Mouse (Mus musculus): ENCODE measurements around the gene Tmeff1. TPM values are rescaled to one million over a fixed set of nuclear protein-coding genes. Genes with fewer than 3 reads are reported as not detected.

Tmeff1 gene
- total RNA-seq (2021) = 10 to 100 TPM; 32.5 to 38.3 TPM
- long read RNA-seq, experiment 1, transcript Tmeff1-203 (10 exons, 1,426 nt) = major isoform, 10 of 16 reads
- long read RNA-seq, experiment 1, partial matches to known transcripts = 1 of 16 reads
- long read RNA-seq, experiment 1, other reads (novel, unspliced or antisense) = 2 of 16 reads
- long read RNA-seq, experiment 2, transcript Tmeff1-201 (10 exons, 2,461 nt) = minor isoform, 7 of 60 reads
- long read RNA-seq, experiment 2, transcript Tmeff1-203 (10 exons, 1,426 nt) = major isoform, 32 of 60 reads
- long read RNA-seq, experiment 2, partial matches to known transcripts = 1 of 60 reads
- long read RNA-seq, experiment 2, other reads (novel, unspliced or antisense) = 20 of 60 reads

DNA sequence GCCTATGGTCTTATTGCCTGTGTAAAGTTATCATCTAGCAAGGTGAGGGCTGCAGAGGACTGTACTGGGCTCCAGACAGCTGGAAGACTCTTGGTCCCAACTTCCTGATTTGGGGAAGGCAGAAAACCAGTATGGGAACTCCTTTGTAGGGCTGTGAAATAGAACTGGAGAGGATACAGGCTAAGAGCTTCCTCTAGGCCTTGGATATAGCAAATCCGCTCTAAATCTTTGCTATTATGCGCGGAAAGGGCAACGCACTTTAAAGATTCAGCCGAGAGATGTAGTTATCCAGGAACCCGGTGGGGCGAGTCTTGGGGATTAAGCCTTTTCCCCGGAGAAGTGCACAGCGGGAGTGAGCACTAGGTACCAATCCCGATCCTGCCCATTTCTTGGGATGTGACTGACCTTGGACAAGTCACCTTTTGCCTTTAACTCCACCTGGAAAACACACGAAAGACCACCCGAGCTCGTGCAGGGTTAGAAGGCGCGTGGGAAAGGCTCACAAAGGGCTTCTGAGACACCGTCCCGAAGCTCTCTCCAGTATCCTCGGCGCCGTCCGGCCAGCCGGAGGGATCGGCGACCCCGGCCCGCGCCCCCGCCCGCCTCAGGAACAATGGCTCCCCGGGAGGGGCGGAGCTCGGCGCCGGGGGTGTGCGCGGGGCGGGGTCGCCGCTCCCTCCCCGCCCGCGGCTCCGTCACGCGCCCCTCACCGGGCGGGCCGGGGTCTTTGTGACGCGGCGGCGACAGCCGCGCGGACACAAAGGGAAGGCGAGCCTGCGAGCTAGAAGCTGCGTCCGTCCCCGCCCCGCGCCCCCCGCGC is at the start of gene Tmeff1:
Gene Tmeff1 (plus strand): TSS at position 754 of the 820 bp plus-strand sequence.
- DNase-seq (ENCODE audit: low spot score in 2 of 2) = peak in 1 of 2 experiments; percentile 13

DNA sequence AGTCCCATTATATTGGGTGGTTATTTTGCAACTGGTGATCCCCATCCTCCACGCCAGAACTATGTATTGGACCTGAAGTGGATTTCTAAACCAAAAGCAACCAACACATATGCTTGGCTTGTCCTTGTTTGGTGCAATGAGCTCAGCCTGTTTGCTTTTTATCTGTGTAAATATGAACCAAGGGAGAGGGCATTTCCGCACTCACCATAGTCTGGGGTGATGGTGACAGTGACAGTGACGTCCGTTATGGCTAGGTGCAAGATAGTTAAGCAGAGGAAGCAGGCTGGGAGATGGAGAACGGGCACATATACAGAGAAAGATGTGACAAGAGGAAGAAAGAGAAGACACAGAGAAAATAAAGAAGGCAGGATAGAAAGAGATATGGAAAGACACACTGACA is 48.7 kb upstream of the Tmeff1 start:
- DNase-seq (ENCODE audit: low spot score in 2 of 2) = no peak

DNA sequence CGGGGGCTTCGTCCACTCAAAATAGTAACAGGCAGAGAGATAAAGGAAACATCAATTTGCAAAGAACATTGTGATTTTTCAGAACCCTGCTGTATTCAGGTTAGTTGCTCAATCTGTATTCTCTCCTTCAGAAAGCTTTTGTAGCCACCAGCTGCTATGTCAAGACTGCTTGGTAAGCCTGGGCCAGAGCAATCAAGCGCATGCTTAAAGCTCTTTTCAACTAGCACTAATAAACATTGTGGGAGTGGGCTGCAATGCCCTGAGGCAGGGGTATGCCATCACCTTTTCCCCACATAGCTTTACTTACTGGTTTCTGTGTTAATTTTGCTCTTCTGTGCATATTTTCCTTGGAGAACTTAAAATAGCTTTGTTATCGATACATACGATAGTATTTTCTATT is 48.0 kb upstream of the Tmeff1 start:
- no peak for DNase-seq (ENCODE audit: low spot score in 2 of 2)

DNA sequence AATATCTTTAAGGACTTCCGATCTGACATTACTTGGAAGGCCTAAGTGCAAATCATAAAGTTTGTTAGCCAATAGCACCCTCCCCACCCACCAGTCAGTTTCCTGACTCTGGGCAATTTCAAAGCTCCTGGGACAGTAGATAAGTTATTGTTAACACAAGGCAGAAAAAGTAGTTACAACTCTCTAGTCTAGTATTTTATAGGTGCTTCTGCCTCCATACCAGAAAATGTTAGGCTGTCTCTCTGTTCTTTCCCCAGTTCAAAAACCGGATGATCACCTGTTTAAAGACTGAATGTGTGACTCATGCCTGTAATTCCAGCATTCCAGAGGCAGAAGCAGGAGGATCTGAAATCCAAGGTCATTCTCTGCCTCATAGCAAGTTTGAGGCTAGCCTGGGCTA is 46.4 kb upstream of the Tmeff1 start:
- no peak for DNase-seq (ENCODE audit: low spot score in 2 of 2)

DNA sequence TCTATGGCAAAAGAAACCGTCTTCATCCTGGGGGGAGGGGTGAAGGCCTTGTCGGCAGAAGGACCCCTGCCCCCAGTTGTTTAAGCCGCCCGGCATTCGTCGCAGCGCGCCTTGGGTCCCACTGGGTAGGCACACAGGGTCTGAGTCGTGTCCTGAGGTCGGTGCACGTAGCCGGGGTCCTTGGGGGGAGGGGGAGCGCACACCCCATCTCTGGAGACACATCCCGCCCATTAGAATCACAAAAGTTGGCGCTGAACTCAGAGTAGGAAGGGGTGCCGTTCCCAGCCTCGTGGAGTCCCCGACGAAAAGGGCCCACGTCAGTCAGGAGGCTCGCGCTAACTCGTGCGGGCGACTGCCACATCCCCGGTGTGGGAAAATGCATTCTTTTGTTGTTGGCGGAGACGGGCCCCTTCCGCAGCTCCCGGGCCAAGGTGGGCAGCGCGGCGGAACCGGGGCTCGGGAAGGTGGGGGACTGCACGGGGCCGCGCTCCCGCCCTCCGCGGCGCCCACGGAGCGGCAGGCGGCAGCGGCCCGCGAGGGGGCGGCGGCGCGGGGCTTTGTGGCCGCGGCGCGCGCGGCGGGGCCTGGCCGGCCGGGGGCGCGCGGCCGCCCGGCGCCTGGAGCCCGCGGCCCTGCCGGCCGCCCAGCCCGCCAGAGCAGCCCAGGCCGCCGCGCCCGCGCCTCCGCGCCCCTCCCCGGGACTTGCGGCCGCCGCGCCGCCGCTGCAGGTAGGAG is 45.0 kb upstream of the Tmeff1 start, which contains the start of gene Msantd3:
Gene Msantd3 (plus strand): TSS at position 95 of the 735 bp plus-strand sequence.
- peak; percentile 16 to 24 for DNase-seq (ENCODE audit: low spot score in 2 of 2)

DNA sequence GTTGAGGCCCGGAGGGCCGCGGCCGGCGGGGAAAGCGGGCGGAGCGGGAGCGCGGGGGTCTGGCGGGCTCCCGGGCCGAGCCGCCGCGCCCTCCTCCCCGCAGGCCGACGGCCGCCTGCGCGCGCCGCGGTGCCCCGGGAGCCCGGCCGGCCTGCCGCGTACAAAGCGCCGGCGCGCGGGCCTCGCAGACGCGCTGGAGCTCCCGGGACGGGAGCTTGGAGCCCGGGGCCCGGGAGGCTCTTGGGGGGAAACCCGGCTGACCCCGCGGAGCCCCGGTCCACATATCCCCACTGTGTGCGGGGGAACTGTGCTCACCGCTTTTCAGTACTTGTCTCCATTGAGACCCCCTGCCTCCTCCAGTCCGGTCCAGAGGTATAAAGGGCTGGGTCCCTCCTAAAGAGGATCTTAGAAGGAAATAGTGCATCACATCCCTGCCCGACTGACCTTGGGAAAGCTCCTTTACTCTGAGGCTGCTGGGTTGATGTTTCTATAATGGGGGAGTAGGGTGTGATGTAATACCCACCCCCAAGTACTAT is 44.3 kb upstream of the Tmeff1 start:
- DNase-seq (ENCODE audit: low spot score in 2 of 2) = no peak

DNA sequence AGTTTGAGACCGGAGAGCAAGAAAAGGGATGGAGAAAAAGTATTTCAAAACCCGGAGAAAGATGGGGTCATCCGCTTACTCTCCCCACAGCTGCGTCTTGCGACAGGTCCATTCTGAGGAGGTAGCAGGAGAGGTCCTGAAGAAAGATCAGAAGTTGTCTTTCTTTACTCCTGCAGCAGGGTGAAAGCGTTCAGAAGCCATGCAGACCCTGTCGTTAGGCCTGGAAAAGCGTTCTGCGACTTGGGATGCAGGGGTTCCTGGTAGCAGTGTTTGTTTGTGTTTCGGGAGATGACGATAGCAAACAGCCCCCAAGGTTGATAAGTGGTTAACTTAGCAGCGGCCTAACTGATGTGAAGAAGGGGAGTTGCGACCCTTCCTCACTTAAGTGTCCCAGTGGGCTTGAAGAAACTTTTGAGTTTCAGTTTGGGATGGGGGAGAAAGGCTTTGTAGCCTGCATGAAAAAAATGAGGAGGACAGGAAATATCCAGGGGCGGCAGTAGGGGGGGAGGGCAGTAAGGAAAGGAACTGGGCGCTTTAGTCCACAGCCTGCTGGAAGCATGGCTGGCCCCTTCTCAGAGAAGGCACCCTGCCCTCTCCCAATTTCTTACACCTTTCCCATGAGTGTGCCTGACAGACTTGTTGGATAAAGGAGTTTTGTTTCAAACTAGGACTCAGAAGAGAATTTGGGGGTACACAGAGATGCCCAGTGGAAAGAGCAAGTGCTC is 43.3 kb upstream of the Tmeff1 start:
- no peak for DNase-seq (ENCODE audit: low spot score in 2 of 2)

DNA sequence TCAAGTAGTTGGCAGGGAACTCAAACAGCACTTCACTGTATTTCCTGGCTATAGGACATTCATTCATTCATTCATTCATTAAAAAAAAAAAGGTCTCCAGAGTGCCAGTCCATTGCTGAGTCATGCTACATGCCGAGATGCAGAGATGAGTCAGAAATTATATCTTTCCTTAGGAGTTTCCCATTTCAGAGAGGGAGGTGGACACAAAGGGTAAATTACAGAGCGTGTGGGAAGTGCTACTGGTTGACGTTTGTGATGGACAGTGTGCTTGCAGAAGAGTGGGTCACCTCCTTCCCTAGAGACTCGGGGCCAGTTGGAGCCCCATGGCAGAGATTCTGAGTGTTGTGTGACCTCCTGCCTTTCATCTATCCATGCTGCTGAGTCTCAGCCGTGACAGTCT is 42.6 kb upstream of the Tmeff1 start:
- no peak for DNase-seq (ENCODE audit: low spot score in 2 of 2)

DNA sequence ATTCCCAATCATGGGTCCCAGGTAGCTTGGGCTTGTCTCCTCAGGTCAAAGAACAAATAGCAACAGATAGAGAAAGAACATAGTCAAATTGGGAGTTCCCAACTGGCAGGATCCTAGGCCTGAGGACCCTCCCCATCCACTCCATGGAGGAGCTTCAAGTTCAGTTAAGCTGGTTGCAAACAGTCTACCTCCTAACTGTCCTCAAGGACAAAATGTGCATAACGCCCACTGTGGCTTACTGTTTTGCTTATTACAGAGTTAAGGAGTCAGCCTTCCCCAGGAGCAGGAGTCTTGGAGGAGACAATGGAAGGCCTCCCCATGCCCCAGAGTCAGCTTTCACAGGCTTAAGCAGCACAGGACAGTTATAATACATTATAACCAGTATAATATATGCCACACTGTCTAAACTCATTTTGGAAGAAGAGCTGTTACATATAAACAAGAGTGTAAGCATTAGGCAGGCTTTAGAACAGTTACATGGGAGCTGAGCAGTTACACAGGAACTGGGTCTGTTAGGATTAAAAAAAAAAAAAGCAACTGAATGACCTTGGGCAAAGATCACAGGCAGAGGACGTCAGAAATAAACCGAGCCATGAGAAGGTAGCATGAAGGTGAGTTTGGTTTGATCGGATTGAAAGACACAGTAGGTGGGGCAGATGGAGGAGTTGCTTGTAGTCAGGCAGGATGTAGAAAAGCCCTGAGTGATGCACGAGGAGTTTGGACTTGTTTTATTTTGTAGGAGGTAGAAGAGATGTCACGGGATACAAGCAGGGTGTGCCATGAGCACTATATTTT is 41.7 kb upstream of the Tmeff1 start:
- no peak for DNase-seq (ENCODE audit: low spot score in 2 of 2)

DNA sequence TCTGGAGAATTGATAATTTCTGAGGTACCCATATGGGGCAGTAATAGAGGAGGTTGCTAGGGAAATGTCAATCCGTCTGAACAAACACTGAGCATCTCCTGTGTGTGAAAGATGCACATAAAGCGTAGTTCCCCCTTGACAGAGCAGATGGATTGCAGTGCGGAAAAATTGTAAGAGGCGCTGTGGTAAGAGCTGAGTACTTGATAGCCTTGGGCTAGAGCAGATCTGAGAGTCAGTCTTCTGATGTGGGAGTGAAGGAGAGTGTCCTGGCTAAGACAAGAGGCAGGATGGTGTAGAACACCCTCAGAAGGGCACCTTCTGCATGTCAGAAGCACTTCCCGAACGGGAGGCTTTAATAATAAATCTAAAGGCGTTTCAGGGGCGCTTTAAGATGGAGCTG is 40.8 kb upstream of the Tmeff1 start:
- DNase-seq (ENCODE audit: low spot score in 2 of 2) = no peak

DNA sequence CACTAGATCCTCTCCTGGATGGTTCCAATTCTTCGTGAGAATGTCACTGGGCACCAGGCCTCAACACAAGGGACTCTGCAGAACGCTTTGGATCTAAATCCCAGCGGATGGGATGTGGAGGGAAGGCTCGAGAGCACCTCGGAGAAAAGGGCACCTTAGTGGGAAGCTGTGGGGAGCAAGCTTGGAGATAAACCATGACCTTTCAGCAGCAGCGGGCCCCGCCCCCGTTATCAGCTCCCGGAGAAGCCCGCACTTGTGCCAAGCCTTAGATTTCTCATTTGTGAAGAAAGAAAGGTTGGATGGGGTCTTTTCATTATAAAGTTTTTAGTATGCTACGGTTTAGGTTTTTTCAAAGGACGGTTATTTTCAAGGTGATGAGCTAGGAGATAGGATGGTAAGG is 39.0 kb upstream of the Tmeff1 start:
- DNase-seq (ENCODE audit: low spot score in 2 of 2) = no peak

DNA sequence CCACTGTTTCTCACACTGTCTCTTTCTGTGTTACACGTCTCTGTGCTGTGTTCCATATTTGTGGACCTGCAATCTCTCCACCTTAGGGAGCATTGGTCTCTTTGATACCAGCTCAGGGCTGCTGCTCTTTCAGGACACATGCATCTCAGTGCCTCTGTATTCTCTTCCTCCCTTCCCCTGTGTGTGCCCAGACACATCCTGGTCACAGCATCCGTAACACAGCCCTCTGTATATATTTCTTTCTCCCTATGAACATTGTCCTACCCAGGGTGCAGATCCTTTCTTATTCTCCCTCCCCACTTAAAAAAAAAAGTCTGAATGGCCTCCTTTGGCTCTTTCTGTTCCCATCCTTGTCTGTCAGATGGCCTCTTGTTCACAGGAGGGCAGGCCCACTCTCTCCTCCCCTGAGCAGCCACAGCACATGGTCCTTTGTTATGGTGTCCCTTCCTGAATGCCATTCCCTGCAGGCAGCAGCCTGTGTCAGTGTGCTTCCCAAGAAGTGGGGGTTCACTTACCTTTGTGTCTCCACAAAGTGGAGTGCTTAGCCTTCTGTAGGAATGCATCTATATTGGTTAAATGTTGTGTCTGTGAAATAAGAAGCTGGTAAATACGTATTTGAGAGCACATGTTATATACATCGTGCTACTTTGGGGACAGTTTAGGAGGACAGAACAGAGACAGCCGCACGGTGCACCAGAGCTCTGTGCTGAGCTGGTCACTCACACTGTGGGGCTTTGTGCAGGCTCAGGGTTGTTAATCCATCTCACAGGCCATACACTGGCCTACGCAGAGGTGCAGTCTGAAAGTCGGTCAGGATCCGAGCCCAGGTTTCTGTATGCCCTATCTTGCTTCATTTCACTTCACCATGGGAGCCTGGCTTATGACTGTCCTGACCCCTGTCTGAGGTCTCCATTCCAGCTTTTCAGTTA is 38.1 kb upstream of the Tmeff1 start:
- no peak for DNase-seq (ENCODE audit: low spot score in 2 of 2)

DNA sequence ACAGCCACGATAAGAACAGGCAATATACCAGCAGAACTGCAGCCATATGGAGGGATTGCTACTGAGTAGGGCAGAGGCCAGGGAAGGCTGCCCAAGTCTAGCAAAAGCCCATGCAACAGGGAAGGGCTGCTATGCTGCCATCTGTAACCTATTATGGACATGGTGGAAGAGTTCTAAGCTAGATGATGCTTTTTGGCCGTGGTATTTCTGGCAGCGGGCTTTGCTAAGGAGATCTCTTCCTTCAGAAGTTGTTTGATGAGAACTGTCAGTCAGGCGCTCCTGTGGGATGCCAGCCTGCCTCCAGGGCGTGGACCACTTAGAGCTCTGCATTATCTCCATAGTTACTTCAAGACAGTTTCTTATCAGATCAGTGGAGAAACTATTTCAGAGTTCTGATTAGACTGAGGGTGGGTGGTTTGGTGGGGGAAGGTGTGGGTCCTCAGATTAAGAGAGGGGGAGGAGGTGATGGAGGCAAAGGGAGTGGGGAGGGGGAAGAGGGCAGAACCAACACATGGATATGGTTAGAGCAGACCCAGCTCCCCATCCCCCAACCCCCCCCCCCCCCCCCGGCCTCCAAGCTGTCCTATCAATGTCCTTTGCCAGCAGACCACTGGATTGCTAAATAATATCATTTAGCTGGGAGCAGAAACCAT is 36.5 kb upstream of the Tmeff1 start:
- no peak for DNase-seq (ENCODE audit: low spot score in 2 of 2)

DNA sequence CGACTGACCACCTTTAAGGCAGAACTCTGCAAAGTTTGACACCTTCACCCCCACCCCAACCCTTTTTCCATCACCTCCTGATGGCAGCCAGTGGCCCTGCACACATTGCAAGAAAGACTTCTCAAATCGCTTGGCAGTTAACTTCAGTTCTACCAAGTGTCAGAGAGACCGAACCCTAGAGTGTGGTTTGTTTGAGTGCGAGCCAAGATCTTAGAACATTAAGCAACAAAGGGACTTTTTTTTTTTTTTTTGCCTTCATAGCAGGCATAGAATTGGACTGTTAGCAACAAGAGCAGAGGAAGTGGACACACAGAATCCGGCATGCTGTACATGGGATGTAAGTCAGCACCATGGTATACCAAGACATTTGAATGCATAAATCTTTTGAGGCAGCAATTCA is 35.3 kb upstream of the Tmeff1 start:
- DNase-seq (ENCODE audit: low spot score in 2 of 2) = no peak

DNA sequence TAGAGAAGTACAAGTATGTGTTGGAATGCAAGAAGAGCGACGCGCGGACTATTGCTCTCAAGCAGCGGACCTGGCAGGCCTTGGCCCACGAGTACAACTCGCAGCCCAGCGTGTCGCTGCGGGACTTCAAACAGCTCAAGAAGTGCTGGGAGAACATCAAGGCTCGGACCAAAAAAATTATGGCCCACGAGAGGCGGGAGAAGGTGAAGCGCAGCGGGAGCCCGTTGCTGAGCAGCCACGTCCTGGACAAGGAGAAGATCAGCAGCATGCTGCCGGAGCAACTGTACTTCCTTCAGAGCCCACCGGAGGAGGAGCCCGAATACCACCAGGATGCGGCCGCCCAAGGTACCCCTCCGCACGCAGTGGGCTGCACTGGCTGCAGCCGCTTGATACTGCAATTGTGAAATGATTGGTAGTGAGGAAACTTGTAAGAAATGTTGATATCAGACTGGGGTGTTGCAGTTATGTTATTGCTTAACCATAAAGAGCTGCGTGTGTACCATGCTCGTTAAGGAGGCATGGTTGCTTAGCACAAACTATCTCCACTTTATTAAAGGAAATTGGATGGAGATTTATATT is 32.4 kb upstream of the Tmeff1 start:
- no peak for DNase-seq (ENCODE audit: low spot score in 2 of 2)

DNA sequence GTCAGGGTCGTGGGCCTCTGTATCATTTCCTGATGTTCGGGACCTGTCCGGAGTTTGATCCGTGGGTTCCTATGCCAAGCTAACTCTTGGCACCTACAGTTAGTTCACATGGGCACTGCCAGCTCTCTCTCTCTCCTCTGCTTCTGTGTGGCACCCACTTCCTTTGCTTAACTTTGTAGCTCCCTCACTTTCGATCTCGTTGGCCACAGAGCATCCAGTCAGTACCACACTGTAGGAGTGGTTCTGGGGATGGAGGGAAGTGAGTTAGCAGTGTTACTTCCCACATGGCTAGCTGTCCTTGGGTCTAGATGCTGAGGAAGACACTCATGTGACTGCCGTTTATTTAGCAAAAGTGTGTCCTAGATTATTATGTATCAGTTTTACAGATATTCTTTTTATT is 30.8 kb upstream of the Tmeff1 start:
- DNase-seq (ENCODE audit: low spot score in 2 of 2) = no peak

DNA sequence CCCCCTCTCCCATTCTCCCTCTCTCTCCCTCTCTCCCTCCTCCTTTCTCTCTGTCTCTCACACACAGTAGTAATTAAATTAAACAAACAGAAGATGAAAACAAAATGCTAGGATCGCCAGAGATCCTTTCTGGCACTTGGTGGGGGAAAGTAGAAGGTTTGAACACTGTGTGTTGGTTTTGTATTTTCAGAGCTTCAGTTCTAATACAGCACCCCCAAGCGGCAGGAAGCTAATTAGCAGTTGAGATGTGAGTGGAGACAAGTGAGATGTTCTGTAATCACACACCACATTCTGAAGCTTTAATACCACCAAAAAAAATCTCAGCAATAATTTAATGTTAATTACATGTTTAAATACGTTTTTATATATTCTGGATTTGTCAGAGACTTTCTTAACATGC is 29.2 kb upstream of the Tmeff1 start:
- DNase-seq (ENCODE audit: low spot score in 2 of 2) = peak in 1 of 2 experiments; percentile 19

DNA sequence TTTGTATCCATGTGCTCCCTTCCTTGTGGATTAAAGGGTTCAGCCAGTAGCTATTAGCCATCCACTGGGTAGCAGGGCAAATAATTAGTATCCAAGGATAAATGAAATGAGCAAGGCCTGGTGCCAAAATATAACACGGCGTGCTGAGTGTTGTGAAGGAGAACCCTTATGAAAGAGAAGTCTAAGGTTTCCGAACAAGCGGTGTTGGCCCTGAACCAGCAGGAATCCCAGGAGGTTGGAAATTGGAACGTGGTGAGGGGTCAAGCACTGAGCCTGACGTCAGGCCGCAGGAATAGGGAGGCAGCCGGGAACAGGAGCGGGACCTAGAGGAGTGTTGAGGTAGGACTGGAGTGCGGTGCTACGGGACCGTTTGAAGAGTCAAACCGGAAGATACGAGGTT is 25.3 kb upstream of the Tmeff1 start:
- no peak for DNase-seq (ENCODE audit: low spot score in 2 of 2)
